Mouse (Mus musculus) T-helper 17 cell (primary cell): ENCODE results near the gene Hmbs.
"Not testable (repeated sequence)": the region's sequence is repeated elsewhere in the genome, so short reads cannot be mapped to it uniquely, and the experiment has no call there.

ENCODE experiments used
- in situ Hi-C, 2 experiments: fragments of 300-600 bp; cut with MboI, MseI; formaldehyde crosslinking; loops; 1 replicate in 1 of 2; 2 replicates in 1 of 2; pipeline ENCODE4 v1.15.1; 2025; ENCODE audit warnings: high pct_unique_total_duplicates in 2 of 2

The Hmbs gene

GRCm38 (mm10) chr9:44343781-44344421 lies at the start of gene Hmbs:
TSS of gene Hmbs (minus strand) at chr9:44344228.
- in situ Hi-C loops = loop anchor here (5.0 kb wide), 1 partner anchor 53 kb away; the partner anchor contains the start of gene Slc37a4 (in 2 of the 2)

- in situ Hi-C loops = loop anchor here in 1 of 2 experiments (10.0 kb wide), 1 partner anchor 1693 kb away; no protein-coding TSS in a partner anchor
Measured at GRCm38 (mm10) chr9:44391466-44391865, 47.4 kb upstream of the Hmbs start.

- in situ Hi-C loops = no loop called here
Measured at GRCm38 (mm10) chr9:44389273-44389672, 45.2 kb upstream of the Hmbs start.

- in situ Hi-C loops = no loop called here
Measured at GRCm38 (mm10) chr9:44387221-44387620, 43.2 kb upstream of the Hmbs start.

GRCm38 (mm10) chr9:44384596-44384995 lies 40.6 kb upstream of the Hmbs start:
- in situ Hi-C loops = no loop called here

GRCm38 (mm10) chr9:44379862-44380261 lies 35.8 kb upstream of the Hmbs start:
- in situ Hi-C loops = no loop called here

GRCm38 (mm10) chr9:44379054-44379834 lies 35.2 kb upstream of the Hmbs start, which contains the start of gene Hyou1:
TSS of gene Hyou1 (plus strand) at chr9:44379490.
- in situ Hi-C loops = no loop called here

- in situ Hi-C loops = no loop called here
Measured at GRCm38 (mm10) chr9:44378153-44378730, 34.2 kb upstream of the Hmbs start.

- in situ Hi-C loops = not testable (repeated sequence)
Measured at GRCm38 (mm10) chr9:44377335-44377734, 33.3 kb upstream of the Hmbs start.

GRCm38 (mm10) chr9:44376141-44376540 lies 32.1 kb upstream of the Hmbs start:
- in situ Hi-C loops = no loop called here

- in situ Hi-C loops = no loop called here
Measured at GRCm38 (mm10) chr9:44373386-44373785, 29.4 kb upstream of the Hmbs start.

GRCm38 (mm10) chr9:44364480-44364879 lies 20.5 kb upstream of the Hmbs start:
- in situ Hi-C loops = no loop called here

GRCm38 (mm10) chr9:44361931-44362330 lies 17.9 kb upstream of the Hmbs start:
- in situ Hi-C loops = not testable (repeated sequence)

GRCm38 (mm10) chr9:44361190-44361917 lies 17.3 kb upstream of the Hmbs start, which contains the start of gene Vps11:
TSS of gene Vps11 (minus strand) at chr9:44361670.
- in situ Hi-C loops = no loop called here

GRCm38 (mm10) chr9:44357207-44357606 lies 13.2 kb upstream of the Hmbs start:
- in situ Hi-C loops = loop anchor here in 1 of 2 experiments (5.0 to 10.0 kb wide), 2 partner anchors 115 to 232 kb away; partner anchors contain the start of gene Ccdc153

GRCm38 (mm10) chr9:44353142-44353541 lies 9.1 kb upstream of the Hmbs start:
- in situ Hi-C loops = loop anchor here in 1 of 2 experiments (10.0 kb wide), 1 partner anchor 228 kb away; no protein-coding TSS in a partner anchor

- in situ Hi-C loops = loop anchor here in 1 of 2 experiments (10.0 kb wide), 1 partner anchor 228 kb away; no protein-coding TSS in a partner anchor
Measured at GRCm38 (mm10) chr9:44352337-44352736, 8.3 kb upstream of the Hmbs start.

- in situ Hi-C loops = loop anchor here in 1 of 2 experiments (10.0 kb wide), 1 partner anchor 227 kb away; no protein-coding TSS in a partner anchor
Measured at GRCm38 (mm10) chr9:44351396-44351795, 7.4 kb upstream of the Hmbs start.

GRCm38 (mm10) chr9:44348546-44348945 lies 4.5 kb upstream of the Hmbs start:
- in situ Hi-C loops = no loop called here

- in situ Hi-C loops = no loop called here
Measured at GRCm38 (mm10) chr9:44347621-44348020, 3.6 kb upstream of the Hmbs start.

- in situ Hi-C loops = no loop called here
Measured at GRCm38 (mm10) chr9:44347166-44347565, 3.1 kb upstream of the Hmbs start.
